Mouse (Mus musculus) thymus, postnatal 4 days (tissue): ENCODE data around the gene Adat2.

ENCODE experiments used
- DNase-seq: peaks from one replicate; pipeline ENCODE4 v3.0.0; 2021

Adat2 gene

DNA sequence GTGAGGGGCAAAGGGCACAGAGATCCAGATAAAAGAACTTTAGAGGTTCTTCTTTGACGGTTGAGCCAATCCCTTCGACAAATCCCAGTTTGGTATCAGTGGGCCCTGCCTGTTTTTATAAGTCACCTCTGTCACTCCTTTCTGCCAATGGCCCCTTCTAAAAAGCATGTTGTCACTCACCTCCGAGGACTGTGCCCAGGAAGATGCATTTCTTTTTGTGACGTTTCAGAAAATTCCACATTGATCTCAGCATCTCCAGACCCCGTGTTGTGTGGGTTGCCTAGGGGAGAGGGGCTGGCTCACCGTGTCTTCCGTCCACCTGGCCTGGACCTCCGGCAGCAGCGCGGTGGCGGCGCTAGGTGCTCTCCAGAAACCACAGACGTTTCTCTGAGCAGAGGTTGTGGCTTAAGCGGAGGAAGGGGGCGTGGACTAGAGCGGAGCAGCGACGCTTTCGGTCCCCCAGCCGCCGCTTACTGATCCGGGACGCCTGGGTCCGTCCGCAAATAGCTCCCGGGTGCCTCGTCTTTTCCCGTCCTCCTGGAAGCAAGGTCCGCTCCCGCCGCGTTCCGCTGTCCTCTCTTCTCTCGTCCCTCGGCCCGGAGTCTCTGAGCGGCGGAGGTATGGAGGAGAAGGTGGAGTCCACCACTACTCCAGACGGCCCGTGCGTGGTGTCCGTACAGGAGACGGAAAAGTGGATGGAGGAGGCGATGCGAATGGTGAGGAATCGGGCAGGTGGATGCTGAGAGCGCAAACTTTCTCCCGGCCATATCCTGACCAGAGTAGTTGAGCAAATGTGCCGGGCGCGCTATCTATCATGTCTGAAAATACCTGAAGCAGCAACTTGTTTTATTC lies at the start of gene Adat2, which contains the start of gene Pex3:
Adat2 (plus strand) TSS at position 249 of the 852 bp plus-strand sequence.
Pex3 (minus strand) TSS at position 497 of the 852 bp plus-strand sequence.
- DNase-seq = peak; percentile 94

DNA sequence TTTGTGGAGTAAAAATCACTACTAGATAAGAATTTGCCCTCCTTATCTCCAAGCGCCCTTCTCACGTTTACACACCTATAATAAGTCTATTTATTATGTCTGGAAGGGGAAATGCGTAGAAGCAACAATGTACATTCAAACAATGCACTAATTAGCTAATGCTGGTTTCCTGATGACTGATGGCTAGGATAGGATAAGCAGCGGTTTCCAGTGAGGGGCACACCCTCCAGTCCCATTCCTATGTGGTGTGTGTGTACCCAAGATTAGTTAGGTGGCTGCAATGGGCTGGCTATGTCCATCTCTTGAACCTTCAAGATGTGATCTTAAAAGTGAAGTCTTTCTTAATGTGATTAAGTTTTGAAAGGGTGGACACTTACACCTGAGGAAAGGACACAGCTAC lies 30.8 kb upstream of the Adat2 start:
- no peak for DNase-seq

DNA sequence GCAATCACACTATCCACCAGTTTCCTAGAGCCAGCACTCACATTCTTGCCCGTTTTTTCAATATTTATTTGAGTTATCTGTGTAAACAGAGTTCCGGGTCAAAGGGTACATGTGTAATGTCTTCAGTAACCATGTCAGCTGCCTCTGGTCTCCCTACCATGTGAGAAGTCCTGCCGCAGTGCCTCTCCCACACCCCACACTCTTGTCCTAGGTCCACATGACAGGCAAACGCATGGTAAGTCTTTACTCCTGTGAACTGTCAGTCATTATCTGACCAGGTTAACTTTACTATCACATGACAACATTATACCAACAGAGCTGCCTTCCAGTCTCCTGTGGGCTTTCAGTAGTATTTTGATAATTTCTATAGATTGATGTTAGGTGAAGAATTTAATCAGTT lies 24.5 kb upstream of the Adat2 start:
- DNase-seq = no peak

DNA sequence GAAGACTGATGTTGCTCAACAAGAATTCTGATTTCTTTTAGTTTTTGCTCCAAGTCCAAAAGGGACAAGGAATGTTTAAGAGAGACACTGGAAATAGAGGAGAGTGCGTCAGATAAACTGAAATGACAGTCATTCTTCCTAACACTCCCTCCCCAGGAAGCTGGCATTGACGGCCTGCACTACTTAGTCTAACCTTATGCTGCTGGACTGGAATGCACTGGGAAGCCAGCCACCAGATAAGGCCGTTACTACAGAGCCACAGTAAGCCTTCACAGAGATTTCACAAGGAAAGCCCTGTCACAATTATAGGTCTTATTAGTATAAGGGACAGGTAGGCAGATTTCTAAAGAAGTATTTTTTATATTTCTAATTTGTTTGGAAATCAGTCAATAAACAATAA lies 17.9 kb upstream of the Adat2 start:
- DNase-seq = no peak

DNA sequence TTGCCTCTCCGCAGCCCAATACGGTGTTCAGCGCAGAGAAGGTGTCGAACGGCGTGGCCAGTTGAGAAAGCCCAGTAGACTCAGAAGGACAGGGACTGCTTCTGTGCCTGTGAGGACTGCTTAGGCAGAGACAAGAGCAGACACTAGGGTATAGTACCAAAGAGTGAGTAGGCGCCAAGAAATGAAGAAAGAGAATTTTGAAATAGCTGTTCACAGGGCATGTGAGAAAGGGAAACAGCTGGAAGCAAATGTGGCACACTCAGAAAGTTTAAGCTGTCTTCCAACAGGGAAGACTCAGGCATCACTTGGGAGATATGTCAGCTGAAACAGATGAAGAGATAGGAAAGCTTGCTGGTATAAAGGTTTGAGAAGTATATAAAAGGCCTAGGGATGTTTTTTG lies 16.0 kb upstream of the Adat2 start:
- DNase-seq = no peak

DNA sequence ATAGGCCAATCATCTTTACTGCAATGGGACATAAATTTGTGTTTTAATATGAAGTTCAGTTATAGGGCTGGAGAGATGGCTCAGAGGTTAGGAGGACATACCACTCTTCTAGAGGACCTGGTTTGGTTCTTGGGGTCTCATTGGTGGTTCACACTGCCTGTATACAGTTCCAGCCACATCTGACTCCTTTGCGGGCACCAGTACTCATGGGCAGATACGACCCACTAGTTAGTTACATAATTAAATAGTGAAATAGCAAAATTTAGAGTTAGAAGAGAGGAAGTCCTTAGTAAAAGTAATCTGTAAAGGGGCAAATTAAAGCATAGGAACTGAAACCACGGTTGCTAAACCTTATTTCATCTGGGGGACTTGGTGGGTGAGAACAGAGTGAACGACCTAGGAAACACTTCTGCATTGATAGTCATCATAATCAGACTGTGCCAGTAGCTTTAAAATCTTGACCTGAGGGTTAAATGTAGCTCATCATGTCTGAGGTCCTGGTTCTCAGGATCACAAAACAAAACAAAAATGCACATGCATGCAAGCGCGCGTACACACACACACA lies 12.8 kb upstream of the Adat2 start:
- DNase-seq = no peak

DNA sequence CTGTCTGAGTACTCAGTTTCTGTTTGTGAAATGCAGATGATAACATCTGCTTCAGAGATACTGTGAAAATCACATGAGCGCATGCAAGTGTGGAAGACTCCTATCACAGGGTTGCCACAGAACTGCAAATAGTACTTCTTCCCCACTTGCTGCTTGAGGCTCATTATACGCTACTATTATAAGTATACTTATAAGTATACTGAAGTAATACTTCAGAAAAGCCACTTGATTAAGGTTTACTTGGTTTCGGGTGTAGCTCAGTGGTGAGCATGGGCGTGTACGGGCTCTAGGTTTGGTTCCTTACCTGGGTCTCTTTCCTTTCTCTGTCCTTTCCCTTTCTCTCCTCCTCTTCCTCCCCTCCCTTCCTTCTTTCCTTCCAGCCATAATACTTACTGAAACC lies 11.0 kb upstream of the Adat2 start:
- DNase-seq = no peak

DNA sequence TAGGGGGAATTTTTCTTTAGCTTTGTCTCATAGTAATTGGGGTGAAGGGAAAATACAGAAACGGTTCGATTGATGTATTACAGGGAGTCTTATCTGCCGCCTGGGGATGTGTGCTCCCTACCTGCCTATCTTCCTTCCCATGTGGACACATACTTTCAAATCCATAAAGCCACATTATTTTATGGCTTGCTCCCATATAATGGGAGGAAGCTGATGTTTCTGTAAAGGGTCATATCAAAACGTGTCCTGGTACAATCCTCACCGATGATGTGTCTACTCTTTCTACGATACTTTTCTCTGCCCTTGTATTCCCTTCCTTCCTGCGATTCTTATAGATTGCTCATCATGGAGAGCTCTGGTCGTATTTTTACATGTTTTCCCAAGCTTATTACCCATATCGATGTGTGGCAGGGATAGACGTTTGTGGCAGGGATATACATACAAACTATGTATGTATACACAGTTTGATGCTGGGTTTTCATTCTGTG lies 848 bp downstream of the Adat2 start:
- no peak for DNase-seq

DNA sequence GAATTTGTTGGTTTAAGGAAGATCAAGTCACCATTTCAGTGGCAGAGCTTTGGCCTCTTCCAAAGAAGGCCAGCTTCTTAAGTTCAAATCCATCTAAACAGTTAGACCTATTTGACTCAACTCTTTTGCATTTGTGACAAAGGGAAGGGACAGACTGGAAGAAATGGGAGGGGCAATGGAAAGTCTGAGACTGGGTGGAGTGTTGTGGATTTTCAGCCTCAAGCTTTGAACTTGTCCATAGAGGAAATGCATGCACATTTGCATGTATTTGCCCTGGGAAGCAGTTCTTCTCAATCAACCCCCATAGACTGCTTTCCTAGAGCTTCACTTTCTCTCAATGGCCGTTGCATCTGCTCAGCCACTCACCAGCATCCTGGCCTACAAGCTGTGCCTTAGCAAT lies 1.6 kb downstream of the Adat2 start:
- DNase-seq = no peak

DNA sequence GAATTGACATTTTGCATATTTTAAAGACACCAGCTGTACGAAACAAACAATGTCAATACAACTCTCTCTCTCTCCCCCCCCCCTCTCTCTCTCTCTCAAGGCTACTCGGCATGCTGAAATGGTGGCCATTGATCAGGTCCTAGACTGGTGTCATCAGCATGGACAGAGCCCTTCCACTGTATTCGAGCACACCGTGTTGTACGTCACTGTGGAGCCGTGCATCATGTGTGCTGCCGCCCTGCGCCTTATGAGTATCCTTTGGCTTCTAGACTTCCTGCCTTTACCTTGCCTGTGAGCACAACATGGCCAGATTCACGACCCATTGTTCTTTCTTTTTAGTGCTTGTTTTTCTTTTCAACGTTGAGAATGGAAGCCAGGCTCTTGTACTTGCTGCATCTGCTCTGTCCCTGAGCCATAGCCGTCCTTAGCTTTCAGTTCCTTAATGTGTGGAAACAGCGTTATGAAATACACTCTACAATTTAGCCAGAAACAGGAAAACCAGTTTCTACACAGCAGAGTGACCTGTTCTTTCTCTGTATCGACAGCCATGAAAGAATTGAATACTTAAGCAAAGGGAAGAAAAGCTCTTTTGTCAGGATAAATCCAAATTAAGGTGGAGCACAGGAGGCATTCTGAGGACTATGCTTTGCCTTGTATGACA lies 7.5 kb downstream of the Adat2 start:
- no peak for DNase-seq

DNA sequence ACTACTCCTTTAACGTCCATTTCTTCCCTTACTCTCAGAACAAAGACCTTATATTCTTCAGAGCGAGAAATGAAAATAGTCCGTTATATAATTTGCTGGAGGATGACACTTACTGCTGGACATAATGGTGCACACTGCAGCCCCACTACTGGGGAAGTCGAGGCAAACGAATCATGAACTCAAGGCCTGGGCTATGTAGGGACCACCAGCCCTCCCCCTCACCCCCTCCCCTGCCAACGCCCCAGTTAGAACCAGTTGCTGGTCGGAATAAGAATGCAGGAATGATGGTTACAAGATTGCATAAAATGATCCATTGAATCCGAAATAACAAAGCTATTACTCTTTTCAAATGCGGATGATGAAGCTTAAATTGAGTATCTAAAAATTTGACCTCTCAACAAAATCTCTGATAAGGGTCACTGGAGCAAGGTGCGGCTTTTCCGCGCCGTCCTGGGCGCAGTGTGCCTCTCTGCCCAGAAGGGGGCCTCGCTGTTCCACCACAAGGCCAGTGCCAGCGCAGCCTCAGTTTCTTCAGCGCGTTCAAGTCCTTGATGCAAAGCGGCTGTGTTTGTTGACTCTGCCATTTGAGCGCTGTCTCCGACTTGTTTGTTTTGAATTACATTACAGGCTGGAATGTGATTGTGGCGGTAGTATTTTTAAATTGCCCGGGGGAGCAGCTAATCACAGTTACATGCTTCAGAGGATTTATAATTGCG lies 11.8 kb downstream of the Adat2 start:
- peak; percentile 82 for DNase-seq

DNA sequence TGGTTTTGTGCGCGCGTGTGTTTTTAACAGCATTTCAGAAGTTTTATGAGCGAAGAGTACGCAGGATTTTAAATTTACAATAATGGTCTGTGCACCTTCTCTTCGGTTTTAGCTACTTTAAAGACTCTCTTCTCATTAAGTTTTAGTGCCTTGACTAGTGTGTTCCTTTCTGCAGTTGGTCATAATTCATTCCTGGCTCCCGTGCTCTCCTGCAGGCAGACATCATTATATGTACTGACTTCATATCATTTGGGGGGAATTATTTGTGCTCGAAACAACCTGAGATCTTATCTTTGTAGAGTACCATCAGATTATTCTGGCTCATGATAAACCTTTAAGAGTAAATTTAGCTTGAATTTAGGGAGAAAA lies 12.4 kb downstream of the Adat2 start:
- no peak for DNase-seq

DNA sequence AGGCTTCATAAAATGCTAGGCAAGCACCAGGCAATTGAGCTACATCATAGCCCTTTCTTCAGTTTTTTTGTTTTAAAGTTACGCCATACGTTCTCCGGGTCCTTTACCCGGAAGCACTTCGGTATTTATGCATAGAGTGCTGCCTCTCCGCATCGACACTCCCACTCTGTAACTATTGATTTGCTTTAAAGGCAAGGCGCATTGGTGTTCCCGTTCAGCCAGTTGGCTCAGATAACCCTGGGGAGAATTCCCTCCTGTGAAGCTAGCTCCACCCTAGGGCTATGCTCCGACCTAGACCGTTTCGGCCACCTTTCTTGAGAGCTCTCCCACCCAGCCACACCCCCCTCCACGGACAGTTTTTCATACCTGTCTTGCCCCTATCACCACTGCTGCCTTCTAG lies 13.7 kb downstream of the Adat2 start:
- DNase-seq = no peak

DNA sequence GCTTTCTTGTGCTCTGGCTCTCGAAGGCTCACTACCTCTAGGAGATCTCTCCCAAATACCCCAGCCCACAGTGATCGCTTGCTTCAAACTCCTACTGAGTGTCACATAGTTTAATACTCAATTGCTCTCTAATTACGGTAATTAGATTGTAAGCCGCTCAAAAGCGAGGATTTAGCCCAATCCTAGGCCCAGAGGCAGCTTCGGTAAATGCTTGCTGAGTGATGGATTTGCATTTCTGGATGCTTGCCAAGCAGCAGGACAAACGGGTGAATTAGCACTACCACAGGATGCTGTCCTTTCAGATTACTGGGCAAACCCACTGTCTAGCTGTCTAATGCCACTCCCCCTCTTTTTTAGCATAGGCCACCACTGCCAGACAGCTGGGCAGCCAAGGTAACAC lies 17.1 kb downstream of the Adat2 start:
- DNase-seq = no peak

DNA sequence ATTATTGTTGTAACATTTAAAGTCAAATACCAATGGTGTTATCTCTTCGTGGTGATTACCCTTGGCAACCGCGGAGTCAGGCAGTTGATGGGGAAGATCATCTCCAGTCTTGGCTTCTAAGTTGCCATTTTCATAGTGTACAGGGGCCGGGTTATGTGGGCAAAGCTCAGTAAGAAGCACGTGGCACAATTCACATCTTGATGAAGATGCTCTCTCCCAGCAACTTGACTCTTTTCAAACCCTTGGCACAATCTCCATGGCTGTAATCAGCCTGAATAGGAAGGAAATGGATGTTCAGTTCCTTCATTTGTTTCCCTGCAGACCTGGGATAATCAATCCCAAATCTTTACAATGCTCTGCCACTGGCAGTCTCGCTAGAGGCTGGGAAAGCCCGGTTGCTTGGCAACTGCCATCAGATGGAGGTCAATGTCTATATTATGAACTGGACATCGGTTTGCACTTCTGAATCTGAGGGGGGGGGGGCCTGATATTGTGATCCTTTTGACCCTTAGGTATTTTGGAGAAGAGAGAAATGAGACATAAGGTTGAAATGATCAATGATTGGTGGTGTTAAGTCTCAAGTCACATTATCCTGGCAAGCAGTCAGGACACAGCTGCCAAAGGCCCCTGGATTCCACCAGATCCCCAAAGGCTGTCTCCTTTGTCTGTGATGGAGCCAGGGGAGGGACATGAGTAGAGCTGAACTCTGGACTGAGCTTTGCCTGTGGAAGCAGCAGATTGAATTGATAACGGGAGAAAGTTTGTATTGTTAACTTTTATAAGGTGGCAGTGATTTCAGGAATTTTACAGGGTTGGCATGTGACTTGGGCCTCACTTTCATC lies 18.2 kb downstream of the Adat2 start:
- DNase-seq = no peak

DNA sequence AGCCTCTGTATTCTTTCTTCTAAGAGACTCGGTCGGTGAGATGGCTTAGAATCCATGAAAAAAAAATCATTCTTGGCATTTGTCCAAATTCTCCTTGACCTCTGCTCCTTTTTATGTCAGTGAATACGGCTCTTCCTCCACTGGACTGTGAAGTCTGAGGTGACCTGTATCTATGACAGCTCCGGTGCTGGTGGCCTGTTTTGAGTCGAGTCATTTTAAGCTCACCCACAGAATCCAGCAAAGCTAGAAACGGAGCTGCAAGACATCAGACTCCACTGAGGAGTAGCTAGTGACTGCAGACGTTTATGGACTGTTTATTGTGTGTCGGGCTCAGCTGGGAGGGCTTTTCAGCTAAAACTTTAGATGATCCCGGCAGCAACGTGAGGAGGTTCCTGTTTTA lies 19.3 kb downstream of the Adat2 start:
- no peak for DNase-seq

DNA sequence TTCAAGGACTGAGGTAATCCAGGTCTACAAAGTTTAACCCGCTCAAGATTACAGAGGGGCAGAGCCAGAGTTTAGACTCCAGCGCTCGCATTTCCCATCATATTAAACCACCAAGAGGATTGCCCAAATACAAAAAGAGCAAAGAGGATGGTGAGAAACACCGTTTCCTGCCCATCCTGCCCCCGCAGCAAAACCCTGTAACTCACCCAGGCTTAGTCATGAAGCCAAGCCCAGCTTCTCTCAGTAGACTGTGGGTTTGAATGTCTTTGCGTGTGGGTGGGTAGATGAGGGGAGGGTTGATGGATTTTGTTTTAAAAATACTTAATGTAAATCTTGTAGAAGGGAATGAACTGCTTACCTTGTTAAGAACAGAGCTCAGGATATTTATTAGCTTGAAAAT lies 19.7 kb downstream of the Adat2 start:
- no peak for DNase-seq

DNA sequence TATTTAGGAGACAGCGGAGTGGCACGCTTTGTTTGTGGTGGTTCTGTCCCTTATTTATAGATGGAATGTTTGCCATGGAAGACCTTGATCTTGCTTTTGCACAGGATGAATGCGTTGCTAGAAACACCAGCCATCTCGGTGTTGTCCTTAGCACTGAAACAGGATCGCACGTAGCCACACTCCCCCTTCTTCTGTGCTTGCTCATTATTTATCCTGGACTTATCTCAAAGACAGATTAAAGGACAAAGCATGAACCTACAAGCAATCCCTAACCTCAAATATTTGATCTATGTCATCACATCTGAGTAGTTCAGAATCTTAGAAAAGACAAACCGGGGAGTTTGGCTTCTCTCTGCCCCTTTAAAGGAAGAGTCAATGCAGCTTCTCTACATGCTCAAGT lies 24.4 kb downstream of the Adat2 start:
- DNase-seq = no peak

DNA sequence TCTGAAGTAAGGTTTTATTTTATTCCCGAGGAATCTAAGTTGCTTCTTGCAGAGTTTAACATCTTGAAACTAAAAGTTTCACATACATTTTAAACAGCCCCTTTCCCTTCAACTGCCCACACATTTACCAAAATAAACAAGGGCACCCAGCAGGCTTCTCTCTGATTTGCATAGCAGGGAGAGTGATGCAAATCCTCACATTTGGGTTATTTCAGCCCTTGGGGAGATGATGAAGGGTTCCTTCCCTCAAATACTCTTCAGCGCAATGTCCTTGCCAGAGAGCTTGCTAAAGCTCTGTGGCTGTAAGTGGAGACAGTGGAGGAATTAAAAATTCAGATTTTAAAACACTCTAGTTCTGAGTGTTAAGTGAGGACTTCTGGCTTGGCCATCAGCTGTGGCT lies 35.2 kb downstream of the Adat2 start:
- DNase-seq = no peak

DNA sequence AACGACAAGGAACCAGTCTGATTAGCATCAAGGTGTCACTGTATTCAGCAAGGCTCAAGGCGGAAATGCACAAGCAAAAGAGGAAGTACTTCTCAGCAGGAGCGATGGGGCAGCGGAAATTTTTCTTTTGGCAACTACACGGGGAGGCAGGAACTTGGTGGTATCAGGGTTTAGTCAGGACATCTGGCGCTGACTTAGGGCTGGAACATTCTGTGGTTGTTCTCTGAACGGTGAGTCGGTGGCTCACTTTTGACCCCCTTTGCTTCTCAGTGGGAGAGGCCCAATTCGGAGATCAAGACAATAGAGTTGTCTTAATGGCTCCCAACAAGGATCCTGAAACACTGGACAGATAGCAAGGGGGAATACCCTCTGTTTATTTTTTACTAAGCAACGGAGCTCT lies 39.5 kb downstream of the Adat2 start:
- no peak for DNase-seq

DNA sequence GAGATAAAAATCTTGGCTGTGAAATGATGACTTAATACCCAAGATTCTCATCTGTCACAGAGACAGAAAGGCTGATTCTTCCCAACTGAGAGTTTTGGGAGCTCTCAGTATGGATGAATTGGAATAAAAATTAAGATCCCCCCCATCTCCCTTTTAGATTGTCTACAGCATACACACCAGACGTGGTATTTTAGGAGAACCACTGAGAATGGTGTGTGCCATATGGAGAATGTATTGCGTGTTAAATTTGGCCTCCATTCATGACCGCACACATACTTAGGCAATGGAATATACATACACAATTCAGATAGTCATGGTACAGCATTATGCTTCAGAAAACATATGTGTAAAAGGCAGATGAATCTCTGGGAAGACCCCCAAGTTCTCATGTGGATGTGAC lies 40.8 kb downstream of the Adat2 start:
- no peak for DNase-seq

DNA sequence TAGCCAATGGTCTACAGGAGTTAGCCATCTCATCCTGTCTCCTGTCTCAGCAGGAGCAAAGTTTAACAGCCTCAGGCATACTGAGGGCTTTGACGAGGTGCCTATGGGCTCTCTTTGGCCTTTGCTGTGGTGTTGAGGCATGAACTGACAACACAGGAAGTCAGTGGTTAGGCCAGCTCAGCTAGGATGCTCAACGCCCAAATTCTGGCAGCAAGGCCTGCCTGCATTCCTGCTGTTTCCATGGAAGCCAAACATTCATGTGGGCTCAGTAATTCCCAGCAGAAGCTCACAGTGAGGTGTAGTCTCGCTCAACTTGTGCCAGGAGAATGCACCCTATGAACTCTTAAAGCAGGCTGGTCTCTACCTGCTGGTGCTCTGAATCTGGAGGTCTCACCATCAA lies 43.4 kb downstream of the Adat2 start:
- DNase-seq = peak; percentile 8

DNA sequence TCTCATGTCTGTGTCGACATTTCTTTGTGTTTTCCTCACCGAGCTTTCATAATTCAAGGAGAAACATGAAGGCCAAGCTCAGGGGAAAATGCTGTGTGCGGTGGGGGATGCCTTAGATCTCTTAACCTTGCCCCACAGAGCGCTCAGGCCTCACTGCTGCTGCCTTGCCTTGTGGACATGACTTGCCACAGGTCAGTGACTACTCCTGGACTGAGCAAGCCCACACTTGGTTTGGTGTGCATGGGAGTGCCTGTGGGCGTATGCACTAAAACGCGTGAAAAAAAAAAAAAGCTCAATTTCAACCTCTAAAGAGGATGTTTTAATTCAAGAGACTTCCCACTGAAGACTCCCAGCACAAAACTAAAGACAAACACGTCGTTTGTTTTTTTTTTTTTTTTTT lies 44.2 kb downstream of the Adat2 start:
- no peak for DNase-seq
